Mouse (Mus musculus) liver, embryonic 12.5 days (tissue): ENCODE data around the gene Ado. TPM values are rescaled to one million over a fixed set of nuclear protein-coding genes. Genes with fewer than 3 reads are reported as not detected.

Source experiments
- ATAC-seq: fragments of 200-750 bp; cut with Nextera tagmentation; 2 replicates; pipeline ENCODE4 v1.8.0; 2017; ENCODE audit warnings: moderate number of reproducible peaks, mild to moderate bottlenecking, moderate library complexity
- H3K27ac ChIP-seq: fragments of 300-500 bp; sonication (generic); 2 replicates; pipeline ENCODE4 v1.5.1; 2016; ENCODE audit warnings: mild to moderate bottlenecking
- H3K27me3 ChIP-seq: fragments of 300-500 bp; sonication (generic); replicated peaks from 2 replicates; pipeline ENCODE4 v1.6.1; 2016; ENCODE audit warnings: mild to moderate bottlenecking, moderate library complexity
- H3K36me3 ChIP-seq: fragments of 300-500 bp; sonication (generic); 2 replicates; pipeline ENCODE4 v1.6.1; 2016; ENCODE audit warnings: mild to moderate bottlenecking, moderate library complexity
- H3K4me1 ChIP-seq: fragments of 300-500 bp; sonication (generic); 2 replicates; pipeline ENCODE4 v1.6.1; 2016
- H3K4me2 ChIP-seq: fragments of 300-500 bp; sonication (generic); 2 replicates; pipeline ENCODE4 v1.6.1; 2016; ENCODE audit warnings: mild to moderate bottlenecking, moderate library complexity
- H3K4me3 ChIP-seq: fragments of 300-500 bp; sonication (generic); 2 replicates; pipeline ENCODE4 v1.5.1; 2016; ENCODE audit warnings: mild to moderate bottlenecking, moderate library complexity
- H3K9ac ChIP-seq: fragments of 300-500 bp; sonication (generic); 2 replicates; pipeline ENCODE4 v1.6.1; 2016; ENCODE audit warnings: mild to moderate bottlenecking, moderate library complexity
- H3K9me3 ChIP-seq: fragments of 300-500 bp; sonication (generic); replicated peaks from 2 replicates; pipeline ENCODE4 v1.6.1; 2016; ENCODE audit warnings: mild to moderate bottlenecking, moderate library complexity
- WGBS: fragments of 180-500 bp; shearing (Covaris S2); methylation state at CpG from one replicate; pipeline ENCODE4 v1.1.7; 2016; ENCODE audit not compliant: insufficient replicate concordance; 5-methylcytosine and 5-hydroxymethylcytosine counted together
- polyA plus RNA-seq: library from polyadenylated mRNA; unstranded; fragments of >200 nt; fragmentation: Nextera tagmentation; extraction: Ambion mirVana; gene quantifications from 2 replicates; pipeline ENCODE4 v1.2.1, GENCODE M21; 2016

Ado gene
- polyA plus RNA-seq, 1 experiment from 2014 or later, result 27.2 TPM

DNA sequence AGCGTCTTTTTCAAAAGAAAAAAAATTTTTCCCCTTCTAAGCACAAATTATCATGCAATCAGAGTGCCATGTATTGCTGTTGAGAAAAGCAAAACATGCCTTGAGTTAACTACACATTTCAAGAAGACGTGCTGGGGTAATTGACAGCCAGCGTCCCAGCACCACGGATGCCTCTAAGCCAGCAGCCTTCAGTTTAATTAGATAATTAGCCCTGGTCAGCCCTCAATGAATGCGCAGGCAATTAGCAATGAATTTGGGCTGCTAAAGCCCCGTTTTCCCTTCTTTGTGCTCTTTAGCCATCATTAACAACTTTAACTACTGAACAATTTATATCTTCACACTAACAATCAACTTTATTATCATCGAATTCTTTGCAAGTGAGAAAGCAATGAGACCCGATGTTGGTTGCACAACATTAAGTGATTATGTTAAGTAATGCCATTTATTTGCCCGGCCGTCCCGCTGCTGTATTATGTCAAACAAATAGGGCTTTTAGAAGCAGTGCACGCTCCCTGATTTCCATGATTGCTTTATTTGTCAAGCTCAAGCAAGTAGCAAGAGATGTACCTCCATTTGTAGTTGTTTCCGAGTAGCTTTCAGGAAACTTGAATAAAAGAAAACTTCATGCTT lies 11.1 kb upstream of the Ado start:
- Histone ChIP-seq H3K27ac (no peak overlapping the region), H3K9me3 (0 out of 2 replicates have a peak, but pooled peaks cover 4% of the 10 kb centered on the region), H3K9ac (no peak overlapping the region), H3K36me3 (no peaks in the 10 kb centered on the region), H3K27me3 (no peaks in the 10 kb centered on the region), H3K4me3 (no peak overlapping the region), H3K4me2 (no peak overlapping the region), H3K4me1 (no peaks in the 10 kb centered on the region)
- WGBS, result 62% methylated on average over 13 of the region's 13 CpGs
- no peak for ATAC-seq

DNA sequence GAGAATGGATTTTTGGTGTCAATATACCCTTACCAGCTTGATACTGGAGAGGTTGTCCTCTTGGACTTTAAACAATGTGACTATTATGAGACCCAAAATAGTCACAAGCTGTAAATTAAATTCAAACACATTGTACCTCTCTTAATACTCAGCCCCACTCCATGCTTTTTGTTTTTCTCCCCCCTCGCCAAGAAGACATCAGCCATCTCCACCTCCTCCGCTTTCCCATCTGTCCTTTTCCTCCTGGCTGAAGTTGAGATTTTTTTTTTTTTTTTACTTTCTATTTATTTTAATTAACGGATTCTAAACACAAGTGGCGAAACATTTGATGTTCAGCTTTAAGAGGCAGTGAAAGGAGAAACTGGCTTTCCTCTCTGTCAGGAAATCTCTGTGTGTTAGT lies 9.3 kb upstream of the Ado start:
- Histone ChIP-seq H3K9me3 (0 out of 2 replicates have a peak, but pooled peaks cover 4% of the 10 kb centered on the region), H3K4me1 (no peaks in the 10 kb centered on the region), H3K4me3 (no peak overlapping the region), H3K4me2 (no peak overlapping the region), H3K36me3 (no peaks in the 10 kb centered on the region), H3K9ac (no peak overlapping the region), H3K27ac (no peak overlapping the region), H3K27me3 (no peaks in the 10 kb centered on the region)
- no peak for ATAC-seq
- 70% methylated on average over 4 of the region's 4 CpGs for WGBS

DNA sequence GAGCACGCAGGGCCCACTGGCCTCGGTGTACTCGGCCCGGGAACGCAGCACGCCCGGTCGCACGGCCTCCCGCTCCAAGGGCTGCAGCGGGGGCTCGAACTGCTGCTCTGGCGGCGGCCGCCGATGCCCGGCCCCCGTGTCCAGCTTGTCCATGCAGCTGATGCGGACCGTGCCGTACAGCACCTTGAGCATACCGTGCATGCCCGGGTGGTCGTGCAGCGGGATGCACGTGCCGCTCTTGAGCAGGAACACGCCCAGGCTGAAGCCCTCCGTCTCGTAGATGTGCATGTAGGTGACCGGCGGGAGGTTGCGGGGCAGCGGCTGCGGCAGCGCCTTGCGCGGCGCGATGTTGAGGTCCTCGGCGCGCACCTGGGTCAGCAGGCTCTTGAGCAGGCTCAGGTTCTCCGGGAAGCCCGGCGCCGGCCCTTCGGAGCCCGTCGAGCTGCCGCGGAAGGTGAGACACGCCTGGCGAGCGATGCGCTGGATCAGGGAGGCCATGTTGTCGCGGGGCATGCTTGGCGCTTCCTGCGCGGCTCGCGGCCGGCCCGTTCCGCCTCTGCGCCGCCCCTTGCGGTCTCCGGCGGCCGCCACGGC lies 397 bp downstream of the Ado start:
- H3K9me3 ChIP-seq, result no peaks in the 10 kb centered on the region
- peaks cover 23% of the 10 kb centered on the region for H3K36me3 ChIP-seq
- peaks cover 35% of the 10 kb centered on the region for H3K4me1 ChIP-seq
- H3K4me2 ChIP-seq, result peak overlapping the region; percentile 98
- peak overlapping the region; percentile 98 for H3K4me3 ChIP-seq
- H3K9ac ChIP-seq, result peak overlapping the region; percentile 95
- H3K27ac ChIP-seq, result peak overlapping the region; percentile 90
- WGBS, result under 1% methylated on average over 65 of the region's 73 CpGs
- ATAC-seq, result peak; percentile 63
- no peaks in the 10 kb centered on the region for H3K27me3 ChIP-seq

DNA sequence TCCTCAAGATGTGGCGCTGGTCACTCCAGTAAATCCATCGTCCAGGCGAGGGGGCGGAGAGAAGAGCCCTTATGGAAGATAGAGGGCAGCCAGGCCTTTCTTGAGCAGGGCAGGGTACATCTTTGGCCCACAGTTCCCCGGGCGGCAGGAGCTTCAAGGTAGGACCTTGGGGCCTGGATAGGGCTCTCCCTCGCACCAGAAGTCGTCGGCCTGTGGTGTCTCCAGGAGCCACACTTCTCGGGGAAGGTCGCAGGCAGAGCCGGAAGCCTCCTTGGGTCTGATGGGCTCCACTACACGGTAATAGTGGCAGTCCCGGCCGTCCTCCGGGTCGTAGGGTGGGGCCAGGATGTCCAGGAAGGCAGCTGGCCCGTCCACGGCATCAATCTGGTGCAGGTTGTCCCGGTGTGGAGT lies 900 bp downstream of the Ado start:
- no peaks in the 10 kb centered on the region for H3K27me3 ChIP-seq
- H3K36me3 ChIP-seq, result peaks cover 23% of the 10 kb centered on the region
- H3K9me3 ChIP-seq, result no peaks in the 10 kb centered on the region
- peak; percentile 17; the same call in 1 of the 2 replicates for ATAC-seq
- H3K27ac ChIP-seq, result peak overlapping the region; percentile 90; the same call in 1 of the 2 replicates
- H3K4me2 ChIP-seq, result peak overlapping the region; percentile 98
- peaks cover 35% of the 10 kb centered on the region for H3K4me1 ChIP-seq
- peak overlapping the region; percentile 95 for H3K9ac ChIP-seq
- H3K4me3 ChIP-seq, result peak overlapping the region; percentile 98
- WGBS, result under 1% methylated on average over 20 of the region's 20 CpGs

DNA sequence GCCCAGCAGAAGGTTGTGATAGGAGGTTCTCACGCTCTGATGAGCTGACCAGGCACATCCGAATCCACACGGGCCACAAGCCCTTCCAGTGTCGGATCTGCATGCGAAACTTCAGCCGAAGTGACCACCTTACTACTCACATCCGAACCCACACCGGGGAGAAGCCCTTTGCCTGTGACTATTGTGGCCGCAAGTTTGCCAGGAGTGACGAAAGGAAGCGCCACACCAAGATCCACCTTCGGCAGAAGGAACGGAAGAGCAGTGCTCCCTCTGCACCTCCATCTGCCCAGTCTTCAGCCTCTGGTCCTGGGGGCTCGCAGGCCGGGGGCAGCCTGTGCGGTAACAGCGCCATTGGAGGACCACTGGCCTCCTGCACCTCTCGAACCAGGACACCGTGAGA lies 8.2 kb downstream of the Ado start:
- Histone ChIP-seq H3K36me3 (peaks cover 7% of the 10 kb centered on the region; the same call in 1 of the 2 replicates), H3K4me3 (no peak overlapping the region), H3K4me1 (peaks cover 37% of the 10 kb centered on the region), H3K9me3 (no peaks in the 10 kb centered on the region), H3K27me3 (peaks cover 70% of the 10 kb centered on the region), H3K27ac (no peak overlapping the region), H3K9ac (no peak overlapping the region), H3K4me2 (no peak overlapping the region)
- no peak for ATAC-seq
- 19% methylated on average over 19 of the region's 19 CpGs for WGBS

DNA sequence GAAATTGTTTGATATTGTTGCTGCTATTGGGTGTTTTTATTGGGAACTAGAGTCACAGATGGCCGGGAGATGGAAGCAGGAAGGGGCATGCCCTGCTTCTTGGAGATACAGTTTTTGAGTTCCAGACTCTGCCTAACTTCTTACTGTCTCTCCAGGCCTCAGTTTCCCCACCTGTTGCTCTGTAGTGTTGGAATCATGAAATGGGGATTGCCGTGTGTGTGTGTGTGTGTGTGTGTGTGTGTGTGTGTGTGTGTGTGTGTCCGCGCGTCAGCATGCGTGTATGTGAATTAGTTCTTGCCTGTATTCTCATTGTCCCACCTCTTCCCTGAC lies 9.4 kb downstream of the Ado start:
- H3K9ac ChIP-seq, result no peak overlapping the region
- H3K4me2 ChIP-seq, result no peak overlapping the region
- H3K36me3 ChIP-seq, result peaks cover 4% of the 10 kb centered on the region; the same call in 1 of the 2 replicates
- H3K9me3 ChIP-seq, result no peaks in the 10 kb centered on the region
- ATAC-seq, result no peak
- H3K27ac ChIP-seq, result no peak overlapping the region
- peaks cover 82% of the 10 kb centered on the region for H3K27me3 ChIP-seq
- H3K4me1 ChIP-seq, result peaks cover 45% of the 10 kb centered on the region
- H3K4me3 ChIP-seq, result no peak overlapping the region
- 25% methylated on average over 6 of the region's 6 CpGs for whole genome bisulfite sequencing

DNA sequence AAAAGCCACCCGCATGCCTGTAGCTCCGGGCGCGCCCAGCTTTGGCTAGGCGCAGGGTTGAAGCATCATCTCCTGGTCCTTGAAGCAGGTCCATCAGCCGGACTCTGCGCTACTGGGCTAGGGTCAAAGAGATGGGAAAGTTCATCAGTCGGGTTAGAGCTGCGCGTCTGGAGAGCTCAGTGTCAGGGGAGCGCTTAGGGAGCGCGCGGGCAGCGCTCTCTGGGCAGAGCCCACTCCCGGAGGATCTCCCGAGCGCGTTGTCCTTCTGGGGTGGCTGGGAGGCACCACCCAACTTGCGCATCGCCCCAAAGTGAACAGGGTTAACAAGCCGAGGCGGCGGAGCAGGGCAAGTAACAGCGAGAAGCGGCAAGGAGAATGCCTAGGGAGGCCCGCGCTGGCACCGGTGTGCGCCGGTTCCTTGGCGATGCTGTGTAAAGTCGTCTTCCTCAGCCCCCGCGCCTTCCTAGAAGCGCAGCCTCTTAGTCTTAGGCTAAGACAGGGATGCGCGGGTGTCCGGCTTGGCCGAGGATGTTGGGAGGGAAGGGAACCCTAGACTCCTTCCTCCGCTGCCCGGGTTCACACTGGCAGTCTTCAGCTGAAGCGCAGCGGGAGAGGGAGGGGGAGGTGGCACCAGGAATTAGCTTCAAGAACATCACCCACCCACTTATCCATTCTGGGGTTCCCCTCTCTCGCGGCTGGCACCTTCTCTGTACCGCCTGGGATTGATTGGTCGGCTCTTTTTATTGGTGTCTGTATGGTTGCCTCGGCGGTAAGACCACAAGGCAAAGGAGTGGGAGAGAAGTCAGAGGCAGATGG lies 10.0 kb downstream of the Ado start:
- peak overlapping the region; percentile 94 for H3K4me2 ChIP-seq
- ATAC-seq, result no peak
- H3K36me3 ChIP-seq, result peaks cover 2% of the 10 kb centered on the region; the same call in 1 of the 2 replicates
- no peaks in the 10 kb centered on the region for H3K9me3 ChIP-seq
- peak overlapping the region; percentile 72 for H3K4me3 ChIP-seq
- WGBS, result under 1% methylated on average over 48 of the region's 50 CpGs
- no peak overlapping the region for H3K9ac ChIP-seq
- peaks cover 45% of the 10 kb centered on the region for H3K4me1 ChIP-seq
- peaks cover 88% of the 10 kb centered on the region for H3K27me3 ChIP-seq
- no peak overlapping the region for H3K27ac ChIP-seq

DNA sequence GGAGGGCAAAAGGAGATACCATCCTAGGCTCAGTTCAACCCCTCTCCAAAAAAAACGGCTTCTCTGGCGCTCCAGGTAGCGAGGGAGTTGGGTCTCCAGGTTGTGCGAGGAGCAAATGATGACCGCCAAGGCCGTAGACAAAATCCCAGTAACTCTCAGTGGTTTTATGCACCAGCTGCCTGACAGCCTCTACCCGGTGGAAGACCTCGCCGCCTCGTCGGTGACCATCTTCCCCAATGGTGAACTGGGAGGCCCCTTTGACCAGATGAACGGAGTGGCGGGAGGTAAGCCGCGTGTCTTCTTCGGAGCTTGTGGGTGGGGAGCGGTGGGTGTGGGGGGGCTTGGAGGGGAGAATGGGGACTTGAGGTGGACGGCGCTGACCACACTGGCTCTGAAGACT lies 10.6 kb downstream of the Ado start:
- peaks cover 45% of the 10 kb centered on the region for H3K4me1 ChIP-seq
- H3K4me2 ChIP-seq, result peak overlapping the region; percentile 94
- H3K27ac ChIP-seq, result no peak overlapping the region
- no peaks in the 10 kb centered on the region for H3K36me3 ChIP-seq
- peak overlapping the region; percentile 72 for H3K4me3 ChIP-seq
- peaks cover 95% of the 10 kb centered on the region for H3K27me3 ChIP-seq
- WGBS, result 3% methylated on average over 19 of the region's 19 CpGs
- no peaks in the 10 kb centered on the region for H3K9me3 ChIP-seq
- H3K9ac ChIP-seq, result no peak overlapping the region
- ATAC-seq, result no peak

DNA sequence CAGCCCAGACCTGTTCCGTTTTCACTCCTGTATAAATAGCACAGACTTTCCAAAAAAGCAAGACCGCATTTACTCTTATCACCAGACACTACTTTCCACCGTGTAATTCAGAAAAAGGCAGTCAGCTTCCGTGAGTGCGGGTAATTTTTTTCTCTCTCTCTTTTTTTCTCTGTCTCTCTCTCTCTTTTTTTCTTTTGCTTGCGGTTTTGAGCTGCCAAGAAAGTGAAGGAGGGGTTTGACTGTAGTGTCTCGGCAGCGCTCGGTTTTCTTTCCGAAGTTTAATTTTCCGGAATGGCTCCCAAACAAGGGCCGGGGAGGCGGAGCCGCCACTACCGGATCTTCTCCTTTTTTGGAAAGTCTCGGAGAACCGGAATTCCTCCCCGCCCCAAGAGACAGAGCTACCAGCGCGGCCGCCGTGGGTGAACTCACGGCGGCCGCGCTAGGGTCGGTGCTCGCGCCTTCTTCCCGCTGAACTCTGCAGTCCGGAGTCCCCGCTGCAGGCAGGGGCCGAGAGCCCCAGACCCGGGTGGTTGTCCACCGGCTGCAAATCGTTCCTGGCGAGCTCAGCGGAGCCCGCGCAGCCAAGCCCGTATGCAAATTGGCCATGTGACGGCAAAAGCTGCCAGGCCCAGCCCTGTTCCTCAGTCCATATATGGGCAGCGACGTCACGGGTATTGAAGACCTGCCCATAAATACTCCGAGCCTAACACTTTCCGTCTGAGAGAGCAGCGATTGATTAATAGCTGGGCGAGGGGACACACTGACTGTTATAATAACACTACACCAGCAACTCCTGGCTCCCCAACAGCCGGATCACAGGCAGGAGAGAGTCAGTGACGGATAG lies 11.4 kb downstream of the Ado start:
- H3K4me1 ChIP-seq, result peaks cover 45% of the 10 kb centered on the region
- under 1% methylated on average over 51 of the region's 51 CpGs for WGBS
- H3K27ac ChIP-seq, result no peak overlapping the region
- H3K4me2 ChIP-seq, result peak overlapping the region; percentile 94
- no peaks in the 10 kb centered on the region for H3K36me3 ChIP-seq
- H3K9me3 ChIP-seq, result no peaks in the 10 kb centered on the region
- peak overlapping the region; percentile 72 for H3K4me3 ChIP-seq
- peaks cover 99% of the 10 kb centered on the region for H3K27me3 ChIP-seq
- peak overlapping the region; percentile 68 for H3K9ac ChIP-seq
- ATAC-seq, result peak; percentile 89

DNA sequence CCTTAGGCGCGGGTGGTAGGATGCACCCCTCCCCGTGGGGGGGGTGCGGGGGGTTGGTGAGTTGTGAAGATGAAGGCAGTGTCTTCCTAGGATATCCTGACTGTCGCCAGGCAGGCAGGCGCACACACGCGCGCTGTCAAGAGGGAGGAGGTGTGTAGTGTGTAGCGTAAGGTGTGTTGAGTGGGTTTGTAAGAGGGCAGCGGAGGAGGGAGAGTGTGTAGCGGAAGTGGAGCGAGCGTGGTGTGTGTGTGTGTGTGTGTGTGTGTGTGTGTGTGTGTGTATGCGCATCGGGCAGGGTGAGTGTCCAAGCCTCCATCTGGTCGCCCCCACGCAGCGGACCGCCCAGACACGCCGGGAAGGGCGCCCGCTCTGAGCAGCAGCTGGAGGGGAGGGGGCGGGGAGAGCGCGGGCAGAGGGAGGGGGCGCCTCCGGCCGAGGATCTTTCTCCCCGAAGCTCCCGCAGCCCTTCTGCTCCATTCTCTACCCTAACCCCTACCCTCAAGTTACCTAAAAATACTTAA lies 12.1 kb downstream of the Ado start:
- no peaks in the 10 kb centered on the region for H3K36me3 ChIP-seq
- H3K4me1 ChIP-seq, result peaks cover 45% of the 10 kb centered on the region
- peak overlapping the region; percentile 68 for H3K9ac ChIP-seq
- ATAC-seq, result peak; percentile 2; the same call in 1 of the 2 replicates
- H3K4me3 ChIP-seq, result peak overlapping the region; percentile 72
- under 1% methylated on average over 23 of the region's 32 CpGs for WGBS
- H3K27me3 ChIP-seq, result peaks cover 100% of the 10 kb centered on the region
- H3K27ac ChIP-seq, result no peak overlapping the region
- H3K4me2 ChIP-seq, result peak overlapping the region; percentile 94
- no peaks in the 10 kb centered on the region for H3K9me3 ChIP-seq

DNA sequence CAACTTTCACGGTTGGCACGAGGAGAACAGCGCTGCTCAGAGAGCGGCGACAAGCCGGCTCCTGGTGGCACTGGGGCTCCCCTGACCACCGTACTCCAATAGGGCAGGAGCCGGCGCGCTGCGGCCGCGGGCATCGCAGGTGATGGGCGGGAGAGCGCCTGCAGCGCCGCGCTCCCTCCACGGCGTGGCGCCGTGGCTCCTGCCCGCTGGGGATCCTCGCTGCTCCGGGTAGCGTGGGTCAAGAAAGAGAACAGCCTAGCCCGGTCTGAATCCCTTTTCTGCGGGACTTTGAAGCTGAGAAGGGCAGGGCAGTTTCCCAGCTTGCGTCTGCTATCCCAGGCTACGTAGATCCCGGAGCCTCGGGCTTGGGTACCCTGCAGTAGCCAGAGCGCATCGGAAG lies 12.8 kb downstream of the Ado start:
- Histone ChIP-seq H3K4me1 (peaks cover 45% of the 10 kb centered on the region), H3K9ac (no peak overlapping the region), H3K4me3 (peak overlapping the region; percentile 72), H3K27me3 (peaks cover 99% of the 10 kb centered on the region), H3K27ac (no peak overlapping the region), H3K4me2 (peak overlapping the region; percentile 94), H3K9me3 (no peaks in the 10 kb centered on the region), H3K36me3 (no peaks in the 10 kb centered on the region)
- ATAC-seq, result 0 out of 2 replicates have a peak, but pooled peaks have one; percentile 17
- WGBS, result 1% methylated on average over 34 of the region's 35 CpGs
